Mouse (Mus musculus) left cerebral cortex, postnatal 36 days (tissue): Measurements from ENCODE around the gene Arih2. TPM values are rescaled to one million over a fixed set of nuclear protein-coding genes. Genes with fewer than 3 reads are reported as not detected.
"Not testable (repeated sequence)": the region's sequence is repeated elsewhere in the genome, so short reads cannot be mapped to it uniquely, and the experiment has no call there.

Experiments
- DNase-seq, 2 experiments: peaks; one replicate each; pipeline ENCODE4 v3.0.0; 2021 to 2022; ENCODE audit warnings: low spot score in 2 of 2, mixed read lengths in 1 of 2
- intact Hi-C: fragments of 180-260 bp; cut with DNase I; formaldehyde crosslinking; loops from one replicate; pipeline ENCODE4 v1.15.1; 2025
- total RNA-seq, 2 experiments: library from RNA; stranded (reverse); gene quantifications; 2 replicates each; pipeline ENCODE4 v1.2.3; 2021

Arih2 gene
- total RNA-seq, 2 experiments from 2014 or later = 49.5 to 53.5 TPM

DNA sequence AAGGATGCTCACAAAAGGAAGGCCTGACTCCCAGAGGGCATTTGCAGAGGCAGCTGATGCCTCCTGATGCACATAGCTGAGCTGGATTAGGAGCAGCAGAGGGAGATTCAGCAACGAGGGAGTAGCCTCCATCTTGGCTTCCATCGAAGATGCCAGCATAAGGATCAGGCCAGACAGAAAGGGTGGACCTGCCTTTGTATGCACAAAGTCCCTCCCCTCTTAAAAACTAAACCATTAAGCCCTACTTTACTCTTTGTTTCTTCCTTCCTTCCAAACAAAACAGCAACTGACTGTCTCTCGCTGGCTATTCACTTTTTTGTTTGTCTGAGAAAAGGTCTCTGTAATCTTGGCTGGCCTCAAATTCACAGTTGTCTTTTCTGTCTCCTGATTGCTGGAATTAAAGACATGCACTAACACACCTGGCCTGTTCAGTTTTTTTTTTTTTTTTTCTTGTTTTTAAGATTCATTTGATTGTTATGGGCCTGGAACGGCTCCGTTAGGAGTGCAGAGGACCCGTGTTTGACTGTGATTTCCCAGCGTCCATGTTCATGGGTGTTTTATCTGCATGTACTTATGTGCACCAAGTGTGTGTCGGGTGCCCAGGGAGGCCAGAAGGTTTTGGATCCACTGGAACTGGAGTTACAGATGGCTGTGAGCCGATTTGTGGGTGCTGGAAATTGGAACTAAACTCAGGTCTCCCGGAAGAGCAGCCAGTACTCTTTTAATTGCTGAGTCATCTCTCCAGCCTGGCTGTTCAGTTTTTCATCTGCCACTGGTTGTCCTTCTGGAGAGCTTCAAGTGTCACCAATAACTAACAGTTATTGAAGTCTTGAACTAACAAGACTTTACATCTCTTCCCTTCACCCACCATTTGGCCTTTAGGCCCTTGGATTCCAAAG is 5.6 kb upstream of the Arih2 start:
- no peak for DNase-seq
- intact Hi-C loops = no loop called here

DNA sequence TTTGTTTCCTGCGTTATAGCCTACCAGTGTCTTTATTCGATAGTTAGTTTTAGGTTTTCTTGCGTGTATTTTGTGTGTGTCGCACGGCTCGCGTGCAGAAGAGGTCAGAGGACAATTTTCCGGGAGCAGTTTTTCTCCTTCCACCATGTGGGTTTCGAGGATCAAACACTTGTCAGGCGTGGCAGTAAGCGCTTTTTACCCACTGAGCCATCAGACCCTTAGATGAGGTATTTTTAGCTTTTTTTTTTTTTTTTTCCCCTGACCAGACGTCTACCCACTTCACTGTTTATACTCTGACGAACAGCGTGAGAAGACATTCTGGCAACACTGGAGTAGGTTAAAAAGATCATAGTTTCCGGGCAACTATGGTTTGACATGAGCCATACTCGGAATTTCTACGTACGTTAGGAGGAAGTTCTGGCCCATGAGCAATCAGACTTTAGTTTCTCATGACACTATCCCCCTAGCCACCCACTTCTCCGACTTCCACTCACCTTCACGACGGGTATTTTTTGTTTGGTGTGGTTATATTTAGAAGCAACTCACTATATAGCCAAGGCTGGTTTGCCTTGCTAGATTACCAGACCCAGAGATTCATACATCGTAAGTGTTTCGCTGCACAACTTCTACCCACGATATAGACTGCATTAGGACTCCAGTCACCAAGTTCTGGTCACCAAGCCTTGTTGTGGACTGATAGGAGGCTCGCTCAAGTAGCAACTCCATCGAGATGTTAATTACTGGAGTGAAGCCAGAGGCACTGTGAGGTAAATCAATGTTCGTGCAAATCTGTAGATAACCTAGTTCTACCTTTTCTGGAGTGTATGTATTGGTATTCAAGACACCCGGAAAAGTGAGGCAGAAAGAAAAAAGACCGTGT is 615 bp upstream of the Arih2 start:
- no peak for DNase-seq
- intact Hi-C loops = loop anchor here (2.0 kb wide), 1 partner anchor 83 kb away; the partner anchor contains the start of gene Ndufaf3

DNA sequence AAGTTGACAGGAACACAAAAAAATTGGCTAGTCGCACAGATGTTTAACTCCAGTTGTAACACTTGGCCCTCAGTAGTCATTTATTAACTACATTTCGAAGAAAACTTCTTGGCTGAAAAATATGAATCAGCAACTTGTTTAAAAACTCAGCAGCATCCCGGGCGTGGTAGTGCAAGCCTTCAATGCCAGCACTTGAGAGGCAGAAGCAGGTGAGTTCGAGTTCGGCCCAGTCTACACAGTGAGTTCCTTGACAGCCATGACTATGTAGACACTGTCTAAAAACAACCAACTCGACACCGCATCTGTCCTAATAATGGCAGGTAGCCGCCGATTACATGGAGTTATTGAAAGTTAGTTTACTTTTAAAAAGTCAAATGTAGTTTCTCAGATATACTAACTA is 1.0 kb downstream of the Arih2 start:
- intact Hi-C loops = loop anchor here (2.0 kb wide), 1 partner anchor 81 kb away; the partner anchor contains the start of gene Ndufaf3
- no peak for DNase-seq

DNA sequence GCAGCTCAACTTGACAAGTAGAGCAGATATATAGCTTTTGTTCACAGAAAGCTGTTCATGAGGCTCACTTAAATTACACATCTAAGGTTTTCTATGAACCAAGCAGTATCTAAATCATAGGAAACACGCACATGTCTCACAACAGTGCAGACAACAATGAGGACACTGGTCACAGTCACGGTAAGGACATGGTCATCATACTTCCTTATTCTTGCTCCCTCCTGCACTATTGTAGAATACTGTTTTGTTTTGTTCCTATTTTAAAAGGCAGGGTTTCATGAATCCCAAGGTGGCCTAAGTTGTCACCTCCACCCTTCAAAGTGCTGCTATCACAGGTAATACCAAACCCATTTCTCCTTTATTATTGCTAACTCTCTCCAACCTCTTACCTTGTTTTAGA is 9.4 kb downstream of the Arih2 start:
- DNase-seq = no peak
- intact Hi-C loops = no loop called here

DNA sequence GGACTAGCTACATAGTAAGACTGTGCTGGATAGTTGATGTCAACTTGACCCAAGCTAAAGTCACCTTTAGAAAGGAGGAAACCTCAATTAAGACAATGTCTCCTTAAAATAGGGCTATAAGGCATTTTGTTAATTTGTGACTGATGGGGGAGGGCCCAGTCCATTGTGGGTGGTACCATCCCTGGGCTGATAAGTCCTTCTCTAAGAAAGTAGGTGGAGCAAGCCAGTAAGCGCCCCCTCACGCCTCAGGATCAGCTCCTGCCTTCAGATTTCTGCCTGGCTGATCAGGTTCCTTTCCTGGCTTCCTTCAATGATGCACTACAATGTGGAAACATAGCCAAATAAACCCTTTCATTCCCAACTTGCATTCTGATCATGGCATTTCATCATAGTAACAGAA is 13.8 kb downstream of the Arih2 start:
- intact Hi-C loops = no loop called here
- DNase-seq = no peak

DNA sequence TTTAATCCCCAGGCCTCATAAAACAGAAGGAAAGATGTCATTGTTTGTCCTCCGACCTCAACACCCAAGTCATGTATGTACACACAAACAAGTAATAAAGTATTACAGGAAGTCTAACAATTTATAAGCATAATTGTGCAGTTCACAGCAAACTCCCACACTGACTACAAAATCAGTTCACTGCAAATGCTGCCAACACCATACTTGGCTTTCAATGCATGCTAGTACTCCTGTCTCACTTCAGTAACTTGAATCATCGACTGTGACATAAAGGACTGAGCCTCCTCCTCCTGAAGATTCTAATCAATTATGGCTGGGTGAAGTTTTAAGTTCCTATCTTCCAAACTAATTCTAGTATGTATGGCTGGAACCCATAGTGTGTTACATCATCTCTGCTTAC is 15.3 kb downstream of the Arih2 start:
- intact Hi-C loops = no loop called here
- no peak for DNase-seq

DNA sequence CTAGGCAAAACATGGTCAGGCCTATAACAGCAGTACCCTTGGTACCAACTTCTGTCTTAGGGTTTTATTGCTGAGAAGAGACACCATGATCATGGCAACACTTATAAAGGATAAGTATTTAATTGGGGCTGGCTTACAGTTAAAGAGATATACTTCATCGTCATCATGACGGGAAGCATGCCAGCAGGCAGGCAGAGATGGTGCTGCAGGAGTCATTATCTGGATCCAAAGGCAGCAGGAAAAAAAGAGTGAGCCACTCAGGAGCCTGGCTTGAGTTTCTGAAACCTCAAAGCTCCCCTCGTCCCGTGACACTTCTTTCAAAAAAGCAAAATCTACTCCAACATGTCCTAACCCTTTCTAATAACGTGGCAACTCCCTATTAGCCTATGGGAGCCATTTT is 16.8 kb downstream of the Arih2 start:
- no peak for DNase-seq
- intact Hi-C loops = no loop called here

DNA sequence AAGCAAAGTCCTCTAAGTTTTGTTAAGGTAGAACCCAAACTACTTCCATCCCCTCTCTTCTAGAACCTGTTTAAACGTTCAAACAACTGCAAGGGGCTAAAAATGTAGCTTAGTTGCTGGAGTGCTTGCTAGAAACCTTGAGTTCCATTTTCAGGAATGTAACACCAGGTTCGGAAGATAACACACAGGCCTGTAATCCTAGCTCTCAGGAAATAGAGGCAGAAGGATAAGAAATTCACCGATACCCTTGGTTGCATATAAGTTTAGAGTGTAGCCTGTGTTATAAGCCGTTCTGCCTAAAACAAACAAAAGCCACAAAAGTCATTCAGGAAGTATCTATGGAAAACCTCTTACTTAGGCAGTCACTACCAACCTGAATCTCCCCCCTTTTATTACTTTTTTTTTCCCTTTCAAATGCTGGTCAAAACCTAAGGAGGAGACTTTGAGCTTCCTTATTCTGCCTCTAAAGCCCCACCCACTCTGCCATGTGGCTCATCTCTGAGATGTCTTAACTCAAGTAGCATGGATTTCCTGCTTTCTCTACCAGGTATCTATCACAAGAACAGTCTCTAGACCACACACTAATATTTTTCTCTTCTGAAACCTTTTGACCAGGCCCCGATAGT is 17.4 kb downstream of the Arih2 start:
- intact Hi-C loops = no loop called here
- DNase-seq = no peak

DNA sequence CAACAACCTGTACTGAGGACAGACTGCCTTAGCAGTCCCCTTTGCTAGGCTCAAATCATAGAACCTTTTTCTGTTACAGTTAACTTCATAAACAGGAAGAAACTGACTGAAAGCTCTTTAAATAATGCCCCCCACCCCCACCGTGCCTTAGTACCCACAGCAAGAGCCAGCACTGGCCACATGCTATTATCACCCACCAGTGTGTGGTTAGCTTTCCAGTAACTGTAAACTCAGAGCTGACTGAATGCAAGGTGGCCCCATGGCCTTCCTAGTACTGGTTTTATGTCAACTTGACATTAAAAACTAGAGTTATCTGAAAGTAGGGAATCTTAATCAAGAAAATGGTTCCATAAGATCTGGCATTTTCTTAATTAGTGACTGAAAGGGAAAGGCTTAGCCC is 18.5 kb downstream of the Arih2 start:
- intact Hi-C loops = no loop called here
- DNase-seq = no peak

DNA sequence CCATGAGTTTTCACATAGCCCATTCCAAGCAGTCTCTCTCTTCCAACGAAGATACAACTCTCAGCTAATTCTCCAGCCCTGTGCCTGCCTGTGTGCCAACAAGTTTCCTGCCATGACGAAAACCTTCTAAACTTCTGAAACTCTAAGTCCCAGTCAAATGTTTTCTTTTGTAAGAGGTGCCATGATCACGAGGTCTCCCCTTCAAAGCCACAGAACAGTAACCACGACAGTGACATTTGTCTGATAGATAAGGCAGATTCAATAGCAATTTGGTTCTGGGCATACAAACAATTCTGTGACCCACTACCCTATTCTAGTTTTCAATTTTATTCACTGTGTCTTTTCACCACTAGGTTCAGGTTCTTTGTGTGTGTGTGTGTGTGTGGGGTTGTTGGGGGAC is 21.0 kb downstream of the Arih2 start:
- no peak for DNase-seq
- intact Hi-C loops = no loop called here

DNA sequence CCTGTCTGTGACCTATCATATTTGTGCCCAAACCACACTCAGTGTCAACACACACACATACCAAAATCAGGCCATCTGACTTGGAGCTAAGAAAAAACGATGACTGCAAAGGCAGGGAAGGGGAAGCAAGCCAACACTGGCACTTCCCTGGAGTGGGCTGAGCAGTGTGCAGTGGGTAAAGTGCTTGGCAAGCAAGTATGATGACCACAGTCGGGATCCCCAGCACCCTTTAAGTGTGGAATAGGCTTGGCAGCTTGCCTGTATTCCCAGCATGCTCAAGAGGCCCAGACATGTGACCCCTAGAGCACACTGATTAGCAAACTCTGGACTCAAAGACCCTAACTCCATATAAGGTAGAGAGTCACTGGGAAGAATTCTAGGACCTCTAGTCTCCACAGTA is 22.7 kb downstream of the Arih2 start:
- no peak for DNase-seq
- intact Hi-C loops = no loop called here

DNA sequence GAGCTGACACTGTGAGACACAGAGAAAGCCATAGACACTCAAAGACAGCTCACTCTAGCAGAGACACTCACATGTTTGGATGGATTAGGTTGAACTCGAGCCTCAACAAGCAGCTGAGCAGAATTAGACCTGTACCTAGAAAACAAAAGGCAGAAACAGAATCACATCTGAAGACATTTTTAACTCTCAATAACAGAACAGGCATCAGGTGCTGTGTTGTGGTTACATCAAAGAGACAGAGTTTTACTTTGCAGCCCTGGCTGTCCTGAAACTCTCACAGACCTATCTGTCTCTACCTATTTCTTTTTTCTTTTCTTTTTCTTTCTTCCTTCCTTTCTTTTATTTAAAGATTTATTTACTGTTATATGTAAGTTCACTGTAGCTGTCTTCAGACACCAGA is 31.9 kb downstream of the Arih2 start:
- DNase-seq = no peak
- intact Hi-C loops = no loop called here

DNA sequence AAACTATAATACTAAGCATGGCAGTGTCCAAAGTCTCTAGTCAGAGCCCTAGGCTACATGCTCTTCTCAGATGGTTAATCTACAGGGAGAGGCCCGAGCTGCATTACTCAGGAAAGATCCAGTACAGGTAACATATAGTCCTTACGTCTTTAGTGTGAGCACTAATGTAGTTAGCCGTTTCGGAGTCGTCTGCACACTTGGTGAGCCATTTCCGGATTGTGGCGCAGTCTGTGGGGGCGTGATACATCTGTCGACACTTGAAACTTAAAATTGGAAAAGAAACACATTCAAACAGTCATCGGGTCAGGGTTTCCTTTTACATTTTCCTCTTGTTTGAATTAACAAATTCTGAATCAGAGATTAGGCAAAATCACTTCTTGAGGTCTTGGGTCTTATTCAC is 37.7 kb downstream of the Arih2 start:
- intact Hi-C loops = no loop called here
- DNase-seq = no peak

DNA sequence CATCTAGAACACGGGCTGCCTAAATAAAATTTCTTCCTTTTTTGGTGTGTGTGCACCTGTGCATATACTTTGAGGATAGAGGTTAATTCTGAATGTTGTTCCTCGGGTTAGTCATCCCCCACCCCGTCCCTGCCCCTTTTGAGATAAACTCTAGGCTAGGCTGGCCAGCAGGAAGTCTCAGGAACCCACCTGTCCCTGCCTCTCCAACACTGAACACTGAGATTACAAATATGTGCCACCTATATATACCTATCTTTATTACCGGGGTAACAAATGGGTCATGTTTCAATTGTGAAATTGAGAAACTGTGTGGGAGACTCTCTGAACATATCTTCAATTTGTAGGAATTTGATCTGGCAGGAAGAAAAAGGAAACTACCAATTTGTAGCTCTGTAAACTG is 40.3 kb downstream of the Arih2 start:
- DNase-seq = no peak
- intact Hi-C loops = no loop called here

DNA sequence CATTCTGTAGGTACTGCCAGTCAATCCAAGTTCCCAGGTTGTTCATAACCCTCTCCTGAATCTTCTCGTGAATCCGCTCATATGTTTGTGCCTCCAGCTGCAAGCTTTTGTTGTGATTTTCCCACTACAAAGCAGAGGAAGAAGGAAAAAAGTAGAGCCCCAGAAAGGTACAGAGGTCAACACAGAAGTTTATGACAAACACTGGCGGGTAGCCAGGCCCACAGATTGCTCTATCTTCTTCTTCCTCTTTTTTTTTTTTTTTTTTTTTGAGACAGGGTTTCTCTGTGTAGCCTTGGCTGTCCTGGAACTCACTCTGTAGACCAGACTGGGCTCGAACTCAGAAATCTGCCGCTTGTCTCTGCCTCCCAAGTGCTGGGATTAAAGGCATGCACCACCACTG is 41.3 kb downstream of the Arih2 start:
- DNase-seq, intact Hi-C loops: not testable (repeated sequence)

DNA sequence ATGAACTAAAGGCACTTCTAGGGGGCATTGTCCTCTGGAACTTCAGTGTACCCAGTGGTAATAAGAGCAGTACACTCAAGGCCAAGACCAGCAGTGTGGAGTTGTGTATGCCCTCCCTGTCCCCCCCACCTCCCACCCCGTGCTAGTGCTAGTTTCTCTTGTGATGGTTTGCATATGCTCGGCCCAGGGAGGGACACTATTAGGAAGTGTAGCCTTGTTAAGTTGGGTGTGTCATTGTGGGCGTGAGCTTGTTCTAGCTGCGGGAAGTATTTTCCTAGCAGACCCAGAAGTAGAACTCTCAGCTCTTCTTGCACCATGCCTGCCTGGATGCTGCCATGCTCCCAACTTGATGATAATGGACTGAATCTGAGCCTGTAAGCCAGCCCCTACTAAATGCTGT is 47.2 kb downstream of the Arih2 start:
- intact Hi-C loops = no loop called here
- no peak for DNase-seq

DNA sequence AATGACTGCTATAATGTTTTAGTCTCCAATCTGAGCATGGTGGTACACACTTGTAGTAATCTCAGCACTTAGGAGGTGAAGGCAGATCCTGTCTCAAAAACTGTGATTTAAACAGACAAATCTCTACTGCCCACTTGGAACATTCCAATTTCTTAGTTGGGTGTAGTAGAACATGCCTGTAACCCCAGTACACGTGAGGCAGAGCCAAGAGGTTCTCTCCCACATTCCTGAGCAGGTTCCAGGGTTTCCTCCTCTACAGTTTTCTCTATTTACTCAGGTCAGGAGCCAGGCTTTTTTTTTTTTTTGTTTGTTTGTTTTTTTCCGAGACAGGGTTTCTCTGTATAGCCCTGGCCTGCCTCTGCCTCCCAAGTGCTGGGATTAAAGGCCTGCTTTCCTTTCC is 49.2 kb downstream of the Arih2 start:
- DNase-seq = no peak
- intact Hi-C loops = no loop called here

DNA sequence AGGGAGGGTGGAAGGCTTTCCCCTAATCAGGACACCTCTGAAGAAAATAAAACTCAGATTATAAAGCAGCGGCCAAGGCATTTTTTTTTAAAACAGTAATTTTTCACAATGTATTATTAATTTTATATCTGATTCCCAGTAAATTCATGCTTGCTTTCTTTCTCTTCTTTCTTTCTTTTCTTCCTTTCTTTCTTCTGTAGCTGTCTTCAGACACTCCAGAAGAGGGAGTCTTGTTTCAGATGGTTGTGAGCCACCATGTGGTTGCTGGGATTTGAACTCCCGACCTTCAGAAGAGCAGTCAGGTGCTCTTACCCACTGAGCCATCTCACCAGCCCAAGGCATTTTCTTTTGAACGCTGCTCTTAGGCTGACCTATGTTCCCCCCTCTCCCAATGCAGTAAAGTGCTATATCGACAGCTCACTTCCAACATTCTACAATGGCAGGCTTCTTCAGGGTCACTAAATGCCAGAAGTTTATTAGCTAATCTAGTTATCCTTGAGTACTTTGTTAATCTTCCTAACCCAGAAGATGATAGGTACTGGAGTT is 50.1 kb downstream of the Arih2 start:
- no peak for DNase-seq
- intact Hi-C loops = no loop called here

DNA sequence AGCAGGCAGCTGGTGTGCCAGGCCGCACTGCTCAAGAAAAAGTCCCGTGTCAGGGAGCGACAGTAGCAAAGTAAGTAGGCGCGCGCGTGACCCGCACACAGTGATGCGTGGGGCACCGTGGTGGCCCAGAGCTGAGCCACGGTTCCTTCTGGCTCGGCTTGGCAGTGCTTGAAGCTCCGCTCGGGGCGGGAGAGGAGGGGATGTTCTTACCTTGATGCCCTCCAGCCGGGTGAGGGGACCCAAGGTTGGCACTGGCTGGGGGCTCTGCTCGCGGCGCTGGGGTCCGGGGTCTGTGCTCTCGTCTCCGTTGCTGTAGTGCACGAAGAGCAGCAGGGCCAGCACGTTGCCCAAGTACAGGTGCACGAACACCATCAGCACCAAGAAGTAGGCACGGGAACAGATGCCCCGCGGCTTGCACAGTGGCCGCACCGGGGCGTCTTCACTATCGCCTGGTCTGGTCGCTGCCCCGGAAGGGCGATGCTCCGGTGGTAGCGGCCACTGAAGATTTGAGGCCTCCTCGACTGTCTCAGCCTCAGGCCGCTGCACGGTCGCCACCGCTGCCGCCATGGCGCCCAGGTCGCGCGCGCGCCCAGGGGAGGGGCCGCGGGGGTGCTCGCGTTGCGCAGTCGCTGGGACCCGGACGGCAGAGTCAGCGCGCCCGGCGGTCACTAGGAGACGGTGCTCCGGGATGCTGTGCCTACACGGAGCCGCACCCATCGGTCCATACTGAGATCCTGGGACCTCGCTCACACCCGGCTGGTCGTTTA is 52.0 kb downstream of the Arih2 start, which contains the start of gene P4htm:
Gene P4htm (minus strand): TSS at position 670 of the 767 bp plus-strand sequence.
- DNase-seq = peak; percentile 81 to 87
- intact Hi-C loops = loop anchor here (2.0 kb wide), 1 partner anchor 26 kb away; no protein-coding TSS in a partner anchor
